Comparison of ENCODE assay signal across 8 mouse cellular contexts in the genomic region with DNA sequence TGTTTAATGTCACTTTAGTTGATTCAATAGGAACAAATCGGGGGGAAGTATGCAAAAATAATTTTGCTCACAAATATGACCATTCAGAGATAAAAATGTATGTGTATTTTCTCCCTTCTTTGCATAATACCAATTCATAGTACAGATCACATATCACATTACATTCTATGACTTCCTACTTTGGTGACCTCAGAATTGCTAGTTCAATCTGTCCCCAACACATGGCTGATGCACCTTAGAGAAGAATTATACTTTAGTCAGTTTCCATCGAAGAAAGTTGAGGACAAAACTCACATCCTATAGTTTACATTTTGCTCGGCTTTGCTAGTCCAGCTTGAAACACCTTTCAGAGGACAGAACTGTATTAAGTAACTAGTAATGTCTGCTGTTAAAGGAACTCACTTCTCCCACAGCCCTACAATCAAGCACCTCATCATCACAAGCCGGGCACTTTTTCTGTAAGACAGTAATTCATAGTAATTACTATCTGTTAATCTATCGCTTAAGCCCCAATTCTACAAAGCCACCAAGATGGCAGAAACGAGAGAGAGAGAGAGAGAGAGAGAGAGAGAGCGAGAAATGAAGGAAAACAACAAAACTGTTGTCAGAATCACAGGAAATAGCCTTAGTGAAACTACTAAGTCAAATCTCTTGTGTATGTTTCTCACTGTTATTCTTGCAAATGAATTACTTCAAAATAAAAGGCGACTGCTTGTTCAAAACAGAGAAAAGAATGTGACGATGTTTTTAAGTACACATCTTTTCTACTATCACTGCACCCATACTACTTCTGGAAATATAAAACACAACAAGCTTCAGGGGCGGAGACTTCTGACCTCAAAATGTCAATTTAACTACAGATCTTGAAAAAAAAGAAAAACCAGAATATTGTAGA. TPM values are rescaled to one million over a fixed set of nuclear protein-coding genes. Genes with fewer than 3 reads are reported as not detected.
DNase-seq lines count a peak whose midpoint lies in the region; ATAC-seq lines count a peak whose summit lies in the region.

No protein-coding gene starts in this region.

- H3K36me3 ChIP-seq in heart, embryonic 12.5 days: 0 out of 2 replicates have a peak, but pooled peaks cover 2% of the 10 kb centered on the region
- no peaks in the 10 kb centered on the region for H3K36me3 ChIP-seq in forebrain, embryonic 13.5 days (ENCODE audit: poor library complexity, severe bottlenecking)
- H3K36me3 ChIP-seq in liver, embryonic 16.5 days (ENCODE audit: control insufficient read depth, insufficient read depth): no peaks in the 10 kb centered on the region

- WGBS in heart, embryonic 12.5 days: 51% methylated on average over 10 of the region's 10 CpGs
- 53% methylated on average over 10 of the region's 10 CpGs for WGBS in forebrain, embryonic 13.5 days
- 31% methylated on average over 10 of the region's 10 CpGs for WGBS in liver, embryonic 16.5 days (ENCODE audit: insufficient replicate concordance)

- H3K4me3 ChIP-seq in heart, embryonic 12.5 days: peak overlapping the region; percentile 72
- peak overlapping the region; percentile 71 for H3K4me3 ChIP-seq in forebrain, embryonic 13.5 days
- H3K4me3 ChIP-seq in liver, embryonic 16.5 days (ENCODE audit: low read depth, low read length): peak overlapping the region; percentile 79

- H3K9me3 ChIP-seq in heart, embryonic 12.5 days (replicated peaks): no peaks in the 10 kb centered on the region
- H3K9me3 ChIP-seq in forebrain, embryonic 13.5 days (replicated peaks): no peaks in the 10 kb centered on the region
- no peaks in the 10 kb centered on the region for H3K9me3 ChIP-seq in liver, embryonic 16.5 days (replicated peaks; ENCODE audit: control insufficient read depth, low read length)

- H3K27me3 ChIP-seq in heart, embryonic 12.5 days (replicated peaks): no peaks in the 10 kb centered on the region
- H3K27me3 ChIP-seq in forebrain, embryonic 13.5 days: no peaks in the 10 kb centered on the region
- no peaks in the 10 kb centered on the region for H3K27me3 ChIP-seq in liver, embryonic 16.5 days (ENCODE audit: control insufficient read depth, insufficient read depth, low read depth, low read length)

- peak overlapping the region; percentile 68 for H3K4me2 ChIP-seq in heart, embryonic 12.5 days
- H3K4me2 ChIP-seq in forebrain, embryonic 13.5 days: peak overlapping the region; percentile 93
- H3K4me2 ChIP-seq in liver, embryonic 16.5 days (ENCODE audit: low read depth, low read length): peak overlapping the region; percentile 88

- no peak for ATAC-seq in heart, embryonic 12.5 days (ENCODE audit: insufficient number of reproducible peaks, low FRiP score)
- no peak for ATAC-seq in forebrain, embryonic 13.5 days
- ATAC-seq in liver, embryonic 16.5 days (ENCODE audit: low read depth): no peak

- no peak for DNase-seq in heart, adult 8-10 months (ENCODE audit: low spot score)
- peak; percentile 35 for DNase-seq in CD4-positive, CD25-positive, alpha-beta regulatory T cell, adult 2 months (ENCODE audit: low read depth, low spot score)
- no peak for DNase-seq in cerebellum, postnatal 10 days
- no peak for DNase-seq in adrenal gland, adult 18-20 months (ENCODE audit: low spot score in 2 of 2)
- no peak for DNase-seq in natural killer cell, adult 2 months (ENCODE audit: low spot score in 2 of 2)

- peak overlapping the region; percentile 83 for H3K9ac ChIP-seq in heart, embryonic 12.5 days
- peak overlapping the region; percentile 84 for H3K9ac ChIP-seq in forebrain, embryonic 13.5 days
- H3K9ac ChIP-seq in liver, embryonic 16.5 days (ENCODE audit: low read depth, low read length): peak overlapping the region; percentile 84

- peak overlapping the region; percentile 91; the same call in 1 of the 2 replicates for H3K27ac ChIP-seq in heart, embryonic 12.5 days (ENCODE audit: poor library complexity, severe bottlenecking)
- H3K27ac ChIP-seq in forebrain, embryonic 13.5 days: no peak overlapping the region
- peak overlapping the region; percentile 87 for H3K27ac ChIP-seq in liver, embryonic 16.5 days (ENCODE audit: low read length)

- H3K4me1 ChIP-seq in heart, embryonic 12.5 days (replicated peaks): peaks cover 4% of the 10 kb centered on the region
- H3K4me1 ChIP-seq in forebrain, embryonic 13.5 days: peaks cover 20% of the 10 kb centered on the region
- H3K4me1 ChIP-seq in liver, embryonic 16.5 days (ENCODE audit: control insufficient read depth, low read depth, low read length): peaks cover 11% of the 10 kb centered on the region

RNA-seq across cellular contexts. Expression of gene Snx14, which starts 1.2 kb away (rescaled TPM):
- polyA plus RNA-seq in heart, embryonic 12.5 days (2016; fragmentation: Nextera tagmentation; extraction: Ambion mirVana): 32.2 and 33.5 TPM in 2 replicates
- total RNA-seq in heart, adult 8-10 months (2022): 10 to 100 TPM; 20.4 to 25.8 (median 21.8) TPM
- polyA plus RNA-seq in forebrain, embryonic 13.5 days (2015; fragmentation: Nextera tagmentation; extraction: Ambion mirVana): 21.6 and 23.4 TPM in 2 replicates
- 12.3 and 12.8 TPM in 2 replicates for polyA plus RNA-seq in liver, embryonic 16.5 days (2015; fragmentation: Nextera tagmentation; extraction: Ambion mirVana)
- total RNA-seq in adrenal gland, adult 18-20 months (2021): 10 to 100 TPM; 38.7 to 55.1 TPM

RNA-seq across cellular contexts. Expression of gene Gm20537, which starts 18.8 kb away (rescaled TPM):
- polyA plus RNA-seq in heart, embryonic 12.5 days (2016; fragmentation: Nextera tagmentation; extraction: Ambion mirVana): 0.98 TPM in 1 of 2 replicates, not detected in the other
- 1 to 10 TPM in 1 of 4 experiments, under 1 TPM in 1, not detected in 2; 0.50 to 1.3 TPM for total RNA-seq in heart, adult 8-10 months (2022)
- 0.67 and 0.88 TPM in 2 replicates for polyA plus RNA-seq in forebrain, embryonic 13.5 days (2015; fragmentation: Nextera tagmentation; extraction: Ambion mirVana)
- 0.18 TPM in 1 of 2 replicates, not detected in the other for polyA plus RNA-seq in liver, embryonic 16.5 days (2015; fragmentation: Nextera tagmentation; extraction: Ambion mirVana)
- total RNA-seq in adrenal gland, adult 18-20 months (2021): 1 to 10 TPM in 1 of 2 experiments, under 1 TPM in 1; 0.99 to 1.2 TPM

RNA-seq across cellular contexts. Expression of gene Syncrip, which starts 44.8 kb away (rescaled TPM):
- polyA plus RNA-seq in heart, embryonic 12.5 days (2016; fragmentation: Nextera tagmentation; extraction: Ambion mirVana): 67.7 and 74.2 TPM in 2 replicates
- total RNA-seq in heart, adult 8-10 months (2022): 10 to 100 TPM; 52.1 to 62.3 (median 56.1) TPM
- 128 and 131 TPM in 2 replicates for polyA plus RNA-seq in forebrain, embryonic 13.5 days (2015; fragmentation: Nextera tagmentation; extraction: Ambion mirVana)
- polyA plus RNA-seq in liver, embryonic 16.5 days (2015; fragmentation: Nextera tagmentation; extraction: Ambion mirVana): 26.1 and 27.0 TPM in 2 replicates
- 10 to 100 TPM; 72.3 to 93.0 TPM for total RNA-seq in adrenal gland, adult 18-20 months (2021)
